Mouse (Mus musculus) R1 (cell line): Measurements from ENCODE around the gene Golm1.

Source experiments
- DNase-seq: peaks from one replicate; pipeline ENCODE4 v3.0.0-alpha.2; 2018; ENCODE audit warnings: low read depth, low spot score

Golm1 gene

GRCm38 (mm10) chr13:59592058-59592457, 83.6 kb downstream of the Golm1 start:
- peak; percentile 57 for DNase-seq

- no peak for DNase-seq
Observed at GRCm38 (mm10) chr13:59590691-59591090, 84.9 kb downstream of the Golm1 start.

GRCm38 (mm10) chr13:59589672-59590071, 85.9 kb downstream of the Golm1 start:
- DNase-seq: peak; percentile 37

- DNase-seq: no peak
Observed at GRCm38 (mm10) chr13:59587201-59587600, 88.4 kb downstream of the Golm1 start.

GRCm38 (mm10) chr13:59585648-59586005, 90.0 kb downstream of the Golm1 start:
- DNase-seq: peak; percentile 58

- peak; percentile 99 for DNase-seq
Observed at GRCm38 (mm10) chr13:59584947-59585647, 90.5 kb downstream of the Golm1 start, which contains the start of the genes Agtpbp1 and Naa35. Gene Agtpbp1, minus strand, starts transcription at chr13:59585227. Gene Naa35, plus strand, starts transcription at chr13:59585259.
